Mouse (Mus musculus) megakaryocyte, embryonic 14.5 days (primary cell): ENCODE measurements around the gene Agmat. TPM values are rescaled to one million over a fixed set of nuclear protein-coding genes. Genes with fewer than 3 reads are reported as not detected.

ENCODE experiments used
- H3K27me3 ChIP-seq: replicated peaks from 2 replicates; pipeline ENCODE3; 2012; ENCODE audit warnings: inconsistent platforms
- H3K36me3 ChIP-seq: replicated peaks from 2 replicates; pipeline ENCODE3; 2012; ENCODE audit warnings: low read length, inconsistent platforms, mixed read lengths
- H3K4me1 ChIP-seq: 2 replicates; pipeline ENCODE4 v1.6.1; 2012; ENCODE audit warnings: inconsistent platforms
- H3K4me3 ChIP-seq: replicated peaks from 2 replicates; pipeline ENCODE3; 2012; ENCODE audit warnings: moderate library complexity, mild to moderate bottlenecking, inconsistent platforms
- H3K9me3 ChIP-seq: 2 replicates; pipeline ENCODE4 v1.6.1; 2012; ENCODE audit warnings: inconsistent platforms
- FLI1 ChIP-seq: IDR thresholded peaks from 2 replicates; pipeline ENCODE4 v1.6.1; 2012; ENCODE audit warnings: low read length, inconsistent platforms, mixed read lengths
- GATA1 ChIP-seq: IDR thresholded peaks from 3 replicates; pipeline ENCODE4 v1.6.1; 2012; ENCODE audit warnings: mixed read lengths, low read length, inconsistent platforms, borderline replicate concordance
- polyA plus RNA-seq: library from polyadenylated mRNA; stranded (reverse); fragments of >175 nt; gene quantifications from 2 replicates; pipeline ENCODE4 v1.2.3, GENCODE M21; 2012; ENCODE audit warnings: low replicate concordance; ENCODE audit not compliant: insufficient read depth

Gene Agmat
- polyA plus RNA-seq = not detected in 2 replicates

DNA sequence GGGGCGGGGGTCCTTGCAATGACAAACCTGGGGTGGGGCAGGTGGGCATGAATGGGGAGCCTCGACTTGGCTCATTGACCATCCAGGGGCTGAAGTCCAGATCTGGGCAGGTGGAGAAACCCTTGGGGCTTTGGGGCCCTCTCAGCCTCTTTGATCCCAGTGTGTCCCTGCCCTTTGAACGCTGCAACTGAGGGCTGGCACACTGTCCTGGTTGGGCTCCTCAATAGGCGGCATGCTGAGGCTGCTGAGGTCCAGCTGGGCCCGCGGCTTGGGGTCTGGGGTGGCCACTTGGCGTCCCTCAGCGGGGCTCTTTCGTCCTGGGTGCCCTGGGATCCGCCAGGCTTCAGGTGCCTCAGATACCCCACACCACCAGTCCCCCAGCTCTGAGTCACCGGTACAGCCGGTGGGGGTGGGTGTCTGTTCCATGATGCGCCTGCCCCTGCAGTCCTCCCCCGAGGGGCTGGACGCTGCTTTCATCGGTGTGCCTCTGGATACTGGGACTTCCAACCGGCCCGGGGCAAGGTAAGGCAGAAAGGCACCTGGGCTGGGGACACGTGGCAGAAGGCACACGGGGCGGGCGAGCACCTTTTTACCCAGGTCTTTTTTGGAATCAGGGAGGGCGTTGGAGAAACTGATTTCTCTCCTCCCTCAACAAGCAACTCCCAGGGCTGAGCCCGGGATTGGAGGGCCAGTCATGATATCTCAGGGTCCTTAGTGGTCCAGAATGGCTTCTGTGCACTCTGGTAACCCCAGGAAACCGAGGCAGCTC lies at the start of gene Agmat:
Agmat (plus strand) TSS at position 95 of the 769 bp plus-strand sequence.
- no peaks in the 10 kb centered on the region for H3K36me3 ChIP-seq
- TF ChIP-seq FLI1 = no peak
- TF ChIP-seq GATA1 = no peak
- H3K27me3 ChIP-seq = peaks cover 23% of the 10 kb centered on the region
- H3K4me3 ChIP-seq = no peak within 1 kb of the TSS
- H3K4me1 ChIP-seq = peaks cover 14% of the 10 kb centered on the region
- no peaks in the 10 kb centered on the region for H3K9me3 ChIP-seq

DNA sequence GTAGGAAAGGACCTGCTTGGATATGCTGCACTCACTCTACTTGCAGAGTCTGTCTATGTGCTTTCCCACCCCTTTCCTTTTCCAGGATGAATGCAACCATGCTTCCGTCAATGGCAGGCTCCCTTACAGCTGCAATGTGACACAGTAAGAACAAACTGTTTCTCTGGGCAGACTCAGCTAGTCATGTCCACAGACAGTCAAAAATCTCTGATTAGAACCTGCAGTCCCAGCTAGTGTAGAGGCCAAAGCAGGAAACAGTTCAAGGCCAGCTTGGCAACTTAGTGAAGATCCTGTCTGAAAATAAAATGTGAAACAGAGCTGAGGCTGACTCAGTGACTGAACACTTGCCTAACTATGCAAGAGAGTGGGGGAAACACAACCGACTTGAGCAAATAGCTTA lies 41.8 kb upstream of the Agmat start:
- TF ChIP-seq GATA1 (no peak), FLI1 (no peak)
- peaks cover 19% of the 10 kb centered on the region for H3K4me1 ChIP-seq
- H3K4me3 ChIP-seq = no peak overlapping the region
- no peaks in the 10 kb centered on the region for H3K9me3 ChIP-seq
- no peaks in the 10 kb centered on the region for H3K27me3 ChIP-seq
- peaks cover 99% of the 10 kb centered on the region for H3K36me3 ChIP-seq

DNA sequence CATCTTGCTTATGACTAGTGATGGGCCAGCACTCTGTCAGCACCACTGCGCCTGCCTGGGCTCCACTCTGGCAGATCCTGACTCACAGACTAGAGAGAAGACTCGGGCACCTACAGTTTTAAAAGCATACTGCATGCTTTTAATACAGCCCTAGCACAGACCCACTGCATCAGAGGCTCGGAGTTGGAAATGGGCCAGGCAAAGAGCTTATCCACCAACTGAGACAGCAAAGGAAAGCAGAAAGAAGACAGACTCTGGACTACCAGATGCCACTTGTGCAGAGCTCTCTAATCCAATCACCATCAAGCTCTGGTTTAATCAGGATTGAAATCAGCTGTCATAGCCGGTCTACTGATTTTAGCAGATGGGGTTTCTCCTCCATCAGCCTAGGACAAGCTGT lies 41.1 kb upstream of the Agmat start:
- H3K27me3 ChIP-seq = no peaks in the 10 kb centered on the region
- TF ChIP-seq FLI1 (no peak), GATA1 (no peak)
- H3K4me1 ChIP-seq = peaks cover 16% of the 10 kb centered on the region
- H3K9me3 ChIP-seq = no peaks in the 10 kb centered on the region
- peaks cover 97% of the 10 kb centered on the region for H3K36me3 ChIP-seq
- no peak overlapping the region for H3K4me3 ChIP-seq

- H3K4me3 ChIP-seq = no peak overlapping the region
- TF ChIP-seq FLI1 (no peak), GATA1 (no peak)
- H3K27me3 ChIP-seq = no peaks in the 10 kb centered on the region
- H3K9me3 ChIP-seq = no peaks in the 10 kb centered on the region
- peaks cover 18% of the 10 kb centered on the region for H3K4me1 ChIP-seq
- H3K36me3 ChIP-seq = peaks cover 98% of the 10 kb centered on the region
Measured at GRCm38 (mm10) chr4:141708005-141708404, 38.5 kb upstream of the Agmat start.

DNA sequence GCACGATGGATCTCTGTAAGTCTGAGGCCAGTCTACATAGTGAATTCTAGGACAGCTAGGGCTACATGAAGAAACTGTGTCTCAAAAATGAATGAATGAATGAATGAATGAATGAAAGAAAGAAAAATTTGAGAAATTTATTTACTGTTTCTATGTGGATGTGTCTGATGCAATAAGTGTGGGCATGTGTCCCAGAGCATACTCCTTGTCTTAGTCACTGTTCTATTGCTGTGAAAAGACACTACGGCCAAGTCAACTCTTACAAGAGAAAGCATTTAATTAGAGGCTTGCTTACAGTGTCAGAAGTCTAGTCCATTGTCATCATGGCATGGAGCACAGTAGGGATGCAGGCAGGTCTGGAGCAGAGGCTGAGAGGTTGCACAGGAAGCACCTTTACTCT lies 37.5 kb upstream of the Agmat start:
- no peaks in the 10 kb centered on the region for H3K27me3 ChIP-seq
- no peak for TF ChIP-seq FLI1
- TF ChIP-seq GATA1 = no peak
- no peaks in the 10 kb centered on the region for H3K9me3 ChIP-seq
- peaks cover 98% of the 10 kb centered on the region for H3K36me3 ChIP-seq
- H3K4me1 ChIP-seq = peaks cover 27% of the 10 kb centered on the region
- no peak overlapping the region for H3K4me3 ChIP-seq

GRCm38 (mm10) chr4:141711250-141711649 lies 35.2 kb upstream of the Agmat start:
- peaks cover 88% of the 10 kb centered on the region for H3K36me3 ChIP-seq
- H3K4me1 ChIP-seq = peaks cover 48% of the 10 kb centered on the region
- TF ChIP-seq GATA1 (no peak), FLI1 (no peak)
- no peaks in the 10 kb centered on the region for H3K27me3 ChIP-seq
- no peak overlapping the region for H3K4me3 ChIP-seq
- H3K9me3 ChIP-seq = no peaks in the 10 kb centered on the region

GRCm38 (mm10) chr4:141713598-141714142 lies 32.8 kb upstream of the Agmat start:
- Histone ChIP-seq H3K4me3 (no peak overlapping the region), H3K4me1 (peaks cover 59% of the 10 kb centered on the region), H3K36me3 (peaks cover 82% of the 10 kb centered on the region), H3K27me3 (no peaks in the 10 kb centered on the region), H3K9me3 (no peaks in the 10 kb centered on the region)
- TF ChIP-seq GATA1 (no peak), FLI1 (no peak)

DNA sequence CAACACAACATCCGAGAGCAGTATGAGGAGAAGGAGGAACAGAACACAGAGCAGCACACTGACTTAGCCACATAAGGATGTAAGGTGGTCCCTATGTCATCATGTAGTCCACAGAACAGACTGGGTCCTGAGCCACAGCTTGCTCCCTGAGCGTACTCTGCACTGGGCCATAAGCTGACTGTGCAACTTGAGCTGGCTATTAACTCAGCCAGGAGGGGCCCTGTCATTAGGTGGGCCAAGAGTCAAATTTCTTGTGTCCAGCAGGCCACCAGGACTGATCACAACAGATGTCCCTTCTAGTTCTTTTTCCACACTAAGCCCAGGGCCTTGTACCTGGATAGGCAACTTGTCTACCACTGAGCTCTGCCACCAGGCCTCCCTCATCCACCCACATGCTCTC lies 31.4 kb upstream of the Agmat start:
- Histone ChIP-seq H3K9me3 (no peaks in the 10 kb centered on the region), H3K36me3 (peaks cover 75% of the 10 kb centered on the region), H3K27me3 (no peaks in the 10 kb centered on the region), H3K4me1 (peaks cover 70% of the 10 kb centered on the region), H3K4me3 (peak overlapping the region; percentile 67)
- no peak for TF ChIP-seq FLI1
- no peak for TF ChIP-seq GATA1

GRCm38 (mm10) chr4:141717633-141718032 lies 28.8 kb upstream of the Agmat start:
- H3K4me1 ChIP-seq = peaks cover 91% of the 10 kb centered on the region
- no peaks in the 10 kb centered on the region for H3K9me3 ChIP-seq
- TF ChIP-seq GATA1 (no peak), FLI1 (no peak)
- peaks cover 61% of the 10 kb centered on the region for H3K36me3 ChIP-seq
- no peak overlapping the region for H3K4me3 ChIP-seq
- no peaks in the 10 kb centered on the region for H3K27me3 ChIP-seq

- Histone ChIP-seq H3K36me3 (peaks cover 45% of the 10 kb centered on the region), H3K4me1 (peaks cover 84% of the 10 kb centered on the region), H3K4me3 (no peak overlapping the region), H3K27me3 (no peaks in the 10 kb centered on the region), H3K9me3 (no peaks in the 10 kb centered on the region)
- TF ChIP-seq GATA1 (no peak), FLI1 (no peak)
Measured at GRCm38 (mm10) chr4:141719304-141719703, 27.2 kb upstream of the Agmat start.
